Mouse (Mus musculus) cerebellum, adult 18-20 months (tissue): ENCODE measurements around the gene Gfral.

Experiments used
- DNase-seq, 2 experiments: peaks; one replicate each; pipeline ENCODE4 v3.0.0; 2021

Gene Gfral

DNA sequence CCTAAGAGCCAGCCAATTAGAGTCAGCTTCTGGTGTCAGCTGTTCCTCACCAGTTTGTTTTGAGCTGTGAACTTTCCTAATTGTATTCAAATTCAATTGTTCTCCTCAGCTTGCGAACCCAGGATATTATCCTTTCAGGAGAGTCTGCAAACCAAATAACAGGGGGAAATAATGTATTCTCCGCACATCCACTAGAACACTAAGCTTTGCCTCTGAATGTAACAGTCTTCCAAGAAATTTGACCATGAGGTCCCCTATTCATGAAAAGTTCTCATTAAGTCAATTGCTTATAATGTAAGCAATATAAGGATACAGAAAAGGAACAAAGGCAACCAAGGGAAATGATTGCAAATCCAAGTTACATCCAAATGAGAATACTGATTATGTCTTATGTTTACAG lies at the start of gene Gfral:
Gene Gfral, minus strand, starts transcription at position 101 of the 400 bp plus-strand sequence.
- DNase-seq, result no peak

GRCm38 (mm10) chr9:76257731-76258130 lies 44.3 kb upstream of the Gfral start:
- no peak for DNase-seq

DNA sequence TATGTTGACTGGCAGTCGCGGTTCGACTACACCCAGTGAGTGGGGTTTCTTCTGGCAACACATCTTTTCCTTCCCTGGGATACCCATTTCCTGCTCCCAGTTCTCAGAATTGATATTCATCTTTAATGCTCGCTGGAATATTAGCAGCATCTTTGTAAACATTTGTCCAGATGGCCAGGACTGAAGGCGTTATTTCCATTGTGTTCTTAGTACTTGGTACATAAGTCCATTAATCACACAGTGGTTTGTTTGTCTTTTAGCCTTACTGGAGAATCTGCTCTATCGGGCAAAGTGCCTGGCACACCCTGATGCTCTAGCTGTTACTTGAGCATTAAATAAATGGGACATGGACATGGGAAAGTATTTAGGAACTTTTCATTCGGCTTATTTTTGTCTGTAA lies 39.1 kb upstream of the Gfral start:
- DNase-seq, result no peak

GRCm38 (mm10) chr9:76252109-76252508 lies 38.7 kb upstream of the Gfral start:
- no peak for DNase-seq

DNA sequence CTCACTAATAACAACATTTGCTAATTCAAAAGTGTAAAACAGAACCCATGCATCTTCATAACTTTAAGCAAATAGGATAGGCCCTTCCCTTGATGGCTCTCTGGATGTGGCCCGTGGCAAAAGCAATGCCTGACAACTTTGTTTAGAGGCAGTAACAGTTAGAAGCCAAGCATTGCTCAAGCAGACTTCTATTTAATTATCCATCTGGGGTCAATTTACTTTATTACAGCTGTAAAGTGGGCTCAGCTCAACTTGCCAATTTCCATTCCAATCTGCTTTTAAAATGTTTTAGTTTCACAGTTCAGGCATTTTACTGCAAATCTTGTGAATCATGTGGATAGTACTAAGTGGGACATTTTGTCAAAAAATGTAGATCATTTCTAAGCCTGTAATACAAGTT lies 28.9 kb upstream of the Gfral start:
- DNase-seq, result no peak

DNA sequence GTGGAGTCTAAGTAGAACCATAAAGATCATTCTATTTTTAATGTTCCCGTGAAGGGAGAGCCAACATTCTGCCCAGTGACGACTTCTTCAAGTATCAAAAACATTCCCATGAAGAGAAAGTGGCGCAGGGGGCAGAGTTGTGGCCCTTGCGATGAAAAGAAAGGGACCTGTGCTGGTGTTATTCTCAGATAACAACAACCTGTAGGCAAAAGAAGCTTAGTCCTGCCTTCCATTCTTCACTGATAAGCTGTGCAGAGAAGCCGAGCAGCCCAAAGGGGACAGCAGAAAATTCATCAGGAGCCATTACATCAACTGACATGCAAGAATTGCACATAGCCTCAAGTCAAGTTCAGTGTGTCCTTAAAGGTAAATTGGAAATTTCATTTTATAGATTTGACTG lies 24.5 kb upstream of the Gfral start:
- no peak for DNase-seq

DNA sequence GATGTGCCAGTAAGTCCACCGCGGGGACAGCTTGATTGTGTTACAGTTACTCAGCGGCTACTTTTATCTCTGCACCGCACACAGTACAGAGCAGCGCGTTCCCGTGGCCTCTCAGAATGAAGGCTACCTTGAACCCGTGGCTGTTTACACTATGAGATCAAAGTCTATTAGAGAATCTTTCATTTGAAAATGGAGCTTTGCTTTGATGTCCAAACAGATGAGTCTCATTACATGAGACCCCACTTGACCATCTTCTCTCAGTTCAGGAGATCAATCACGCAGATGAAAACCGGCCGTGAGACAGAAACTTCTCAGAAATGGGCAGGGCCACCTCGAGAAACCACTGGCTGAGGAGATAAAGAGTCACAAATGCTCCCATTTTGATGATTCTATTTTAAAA lies 23.8 kb upstream of the Gfral start:
- no peak for DNase-seq

GRCm38 (mm10) chr9:76236626-76237025 lies 23.2 kb upstream of the Gfral start:
- DNase-seq, result peak; percentile 56 to 66

GRCm38 (mm10) chr9:76235945-76236503 lies 22.6 kb upstream of the Gfral start:
- no peak for DNase-seq

DNA sequence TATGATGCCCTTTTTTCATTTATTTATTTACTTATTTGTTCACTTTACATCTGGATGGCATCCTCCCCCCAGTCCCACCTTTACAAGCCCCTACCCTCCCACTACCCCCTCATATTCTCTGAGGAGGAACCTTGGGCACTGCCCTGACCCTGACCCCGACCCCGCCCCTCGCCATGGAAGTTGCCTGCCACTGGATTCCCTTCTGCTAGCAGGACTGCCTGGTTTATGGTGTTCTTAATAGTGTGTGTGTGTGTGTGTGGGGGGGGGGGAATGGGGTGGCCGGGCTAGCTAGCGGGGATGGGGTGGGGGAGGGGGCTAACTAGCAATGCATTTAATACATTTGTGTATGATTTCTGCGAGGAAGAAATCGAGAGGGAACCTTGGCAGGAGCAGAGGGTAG lies 21.4 kb upstream of the Gfral start:
- no peak for DNase-seq

DNA sequence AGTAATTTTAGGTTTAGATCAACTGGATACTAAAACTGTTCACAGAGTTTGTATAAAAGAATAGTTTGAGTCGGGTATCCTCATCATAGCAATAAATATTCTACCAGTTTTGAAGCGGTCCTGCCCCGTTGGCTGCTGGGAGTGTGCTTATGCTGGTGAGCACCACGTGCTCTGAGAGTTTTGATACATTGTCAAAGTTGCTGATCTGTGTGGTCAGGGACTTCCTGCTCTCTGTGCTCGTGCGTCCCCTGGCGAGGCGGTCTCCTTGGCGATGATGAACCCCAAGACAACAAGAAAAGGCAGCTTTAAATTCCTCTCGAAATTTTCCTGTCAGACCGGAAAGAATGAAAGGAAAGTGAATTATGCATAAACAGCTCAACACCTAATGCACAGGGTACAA lies 16.9 kb upstream of the Gfral start:
- no peak for DNase-seq

DNA sequence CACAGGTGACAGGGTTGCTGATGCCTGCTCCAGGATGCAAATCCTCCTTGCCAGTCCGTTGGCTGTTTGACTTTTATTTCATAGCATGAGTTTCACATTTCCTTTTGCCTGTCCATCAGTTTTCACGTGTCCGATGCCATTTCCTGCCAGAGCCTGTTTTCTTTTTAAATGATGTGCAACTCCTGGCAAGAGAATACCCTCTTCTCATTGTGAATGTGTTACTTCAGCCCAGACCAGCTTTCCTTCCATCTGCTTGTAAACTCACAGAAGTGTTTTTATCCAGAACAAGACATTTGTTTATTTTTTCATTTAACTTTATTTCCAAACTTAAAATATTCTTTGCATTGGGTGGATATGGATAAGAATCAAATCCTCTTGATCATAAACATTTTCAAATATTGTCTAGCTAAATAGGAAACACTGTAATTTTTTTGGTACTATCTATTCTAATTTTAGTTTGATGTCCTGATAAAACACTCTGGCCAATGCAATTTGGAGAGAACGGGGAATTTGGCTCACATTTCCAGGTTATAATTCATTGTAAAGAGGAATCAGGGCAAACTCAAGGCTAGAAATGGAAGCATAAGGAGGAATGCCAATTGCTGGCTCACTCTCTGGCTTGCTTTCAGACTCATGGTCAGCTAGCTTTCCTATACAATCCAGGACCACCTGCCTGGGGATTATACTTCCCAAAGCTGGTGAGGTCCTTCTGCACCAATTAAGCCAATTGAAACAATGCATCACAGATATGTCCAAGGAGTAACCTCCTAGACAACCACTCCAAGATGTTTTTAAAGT lies 3.9 kb upstream of the Gfral start:
- DNase-seq, result peak in 1 of 2 experiments; percentile 11

GRCm38 (mm10) chr9:76214678-76215077 lies 1.2 kb upstream of the Gfral start:
- no peak for DNase-seq

DNA sequence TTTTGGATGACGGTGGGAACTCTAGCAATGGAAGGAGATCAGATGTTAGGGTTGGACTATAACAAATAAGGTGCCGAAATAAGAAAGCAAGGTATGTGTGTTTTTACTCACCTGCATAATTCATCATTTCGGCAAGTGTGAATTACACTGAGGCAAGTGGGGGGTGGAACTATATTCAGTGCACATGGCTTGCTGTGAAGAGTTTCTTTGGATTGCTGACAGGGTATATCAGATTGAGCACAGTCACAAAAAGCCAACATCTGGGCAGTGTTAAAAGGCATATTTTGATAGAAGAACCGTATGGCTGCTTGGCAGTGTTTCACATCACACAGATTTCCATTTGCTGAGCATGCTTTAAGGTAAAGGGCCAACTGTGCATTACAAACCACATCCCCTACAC lies 16.5 kb downstream of the Gfral start:
- no peak for DNase-seq

DNA sequence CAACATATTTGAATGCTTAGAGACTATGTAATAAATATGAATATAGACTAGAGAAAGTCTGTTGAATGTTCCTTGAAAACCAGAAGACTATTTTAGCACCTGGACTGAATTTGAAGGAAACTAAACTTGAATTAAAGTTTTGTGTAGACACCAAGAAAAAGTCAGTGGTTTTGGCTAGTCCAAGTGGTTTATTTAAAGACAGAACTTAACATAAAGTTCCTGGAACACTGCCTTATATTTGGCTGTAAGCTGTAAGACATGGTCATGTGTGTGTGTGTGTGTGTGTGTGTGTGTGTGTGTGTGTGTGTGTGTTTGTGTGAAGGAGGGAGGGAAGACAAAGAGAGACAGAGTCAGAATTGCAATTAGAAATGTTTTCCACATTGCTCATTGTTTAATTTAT lies 34.2 kb downstream of the Gfral start:
- DNase-seq, result no peak

- no peak for DNase-seq
These were observed 40.7 kb downstream of the Gfral start for GRCm38 (mm10) chr9:76172686-76173295.

GRCm38 (mm10) chr9:76168355-76168754 lies 45.1 kb downstream of the Gfral start:
- DNase-seq, result peak; percentile 6 to 21

DNA sequence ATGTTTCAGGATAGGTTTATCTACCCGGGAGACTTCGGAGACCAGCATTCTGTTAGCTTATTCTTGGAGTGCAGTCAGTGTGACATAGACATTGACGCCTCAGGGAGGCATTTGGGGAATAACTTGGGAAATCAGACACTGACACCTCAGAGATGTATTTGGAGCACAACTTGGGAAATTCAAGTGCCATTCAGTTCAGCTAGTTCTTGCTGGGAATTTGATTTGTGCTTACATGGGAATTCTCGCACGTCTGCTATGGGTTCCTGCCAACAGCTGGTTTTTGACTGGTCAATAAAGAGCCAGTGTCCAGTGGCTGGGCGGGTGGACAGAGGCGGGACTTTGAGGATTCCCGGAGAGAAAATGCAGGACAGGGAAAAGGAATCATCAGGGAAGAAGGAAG lies 51.0 kb downstream of the Gfral start:
- no peak for DNase-seq

GRCm38 (mm10) chr9:76145593-76145992 lies 67.9 kb downstream of the Gfral start:
- DNase-seq, result no peak

GRCm38 (mm10) chr9:76138378-76139109 lies 74.9 kb downstream of the Gfral start:
- no peak for DNase-seq

DNA sequence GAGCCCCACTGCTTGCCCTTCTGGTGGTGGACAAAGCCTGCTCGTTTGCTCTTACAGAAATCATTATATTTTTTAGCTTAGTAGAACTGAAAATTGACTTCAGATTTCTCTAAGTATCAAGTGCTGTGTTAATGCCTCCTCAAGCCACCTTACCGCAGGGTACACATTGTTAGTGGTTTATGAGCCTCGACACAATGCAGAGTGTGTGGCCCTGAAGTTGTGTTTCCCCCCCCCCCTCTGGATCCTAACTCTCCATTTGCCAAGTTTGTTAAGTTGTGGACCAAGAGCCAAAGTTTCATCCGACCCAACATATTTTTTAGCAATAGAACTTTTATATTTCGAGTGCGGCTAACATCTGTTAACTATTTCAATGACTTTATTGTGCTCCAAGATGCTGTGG lies 79.4 kb downstream of the Gfral start:
- DNase-seq, result no peak

- no peak for DNase-seq
These were observed 84.1 kb downstream of the Gfral start for GRCm38 (mm10) chr9:76129353-76129752.

- DNase-seq, result no peak
These were observed 89.2 kb downstream of the Gfral start for GRCm38 (mm10) chr9:76124249-76124648.

- DNase-seq, result peak; percentile 70 to 71
These were observed 90.6 kb downstream of the Gfral start for GRCm38 (mm10) chr9:76122888-76123287.
